Mouse (Mus musculus): ENCODE measurements at regions not wholly inside any gene's neighbourhood (a gene's known extent, or its start where the extent isn't known, plus 50 kb on each side); places are given as distances from the start of the nearest gene placed in this dataset.

DNA sequence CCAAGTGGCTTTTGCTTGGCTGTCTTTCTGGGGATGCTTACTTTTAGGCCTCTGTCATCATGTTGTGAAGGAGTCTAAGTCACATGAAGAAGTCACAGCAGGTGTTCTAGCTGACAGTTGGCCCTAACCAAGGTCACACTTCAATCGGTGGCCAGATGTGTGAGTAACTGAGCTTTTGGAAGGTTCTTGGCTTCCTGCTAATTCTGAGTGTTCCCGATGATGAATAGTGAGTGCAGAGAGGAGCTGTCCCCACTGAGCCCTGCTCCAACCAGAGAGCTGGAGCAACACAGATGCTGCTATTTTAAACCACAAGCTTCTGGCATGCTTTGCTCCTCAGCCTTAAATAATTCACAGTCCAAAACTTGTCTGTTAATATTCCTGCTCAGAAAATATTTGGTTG lies 1966.6 kb downstream of the 9330182O14Rik start:
- TF ChIP-seq CTCF (IDR thresholded peaks at IDR 0.05; ENCODE audit: control insufficient read depth, insufficient read depth, low read length) (no peak), POLR2A (IDR thresholded peaks at IDR 0.05; ENCODE audit: borderline replicate concordance, control insufficient read depth, low read depth, low read length) (no peak)
